Mouse (Mus musculus): ENCODE results near the gene Prkaa2. TPM values are rescaled to one million over a fixed set of nuclear protein-coding genes. Genes with fewer than 3 reads are reported as not detected.

Prkaa2 gene
- total RNA-seq, 2 experiments from 2014 or later: 16.6 to 18.0 TPM

GRCm38 (mm10) chr4:104992271-104992670, 117.4 kb downstream of the Prkaa2 start:
- no peak for DNase-seq (ENCODE audit: low spot score in 2 of 2)
- TF ChIP-seq CTCF (conservative IDR thresholded peaks at IDR 0.05): no peak
- no peak overlapping the region for H3K27ac ChIP-seq
- no peak overlapping the region for H3K4me3 ChIP-seq

DNA sequence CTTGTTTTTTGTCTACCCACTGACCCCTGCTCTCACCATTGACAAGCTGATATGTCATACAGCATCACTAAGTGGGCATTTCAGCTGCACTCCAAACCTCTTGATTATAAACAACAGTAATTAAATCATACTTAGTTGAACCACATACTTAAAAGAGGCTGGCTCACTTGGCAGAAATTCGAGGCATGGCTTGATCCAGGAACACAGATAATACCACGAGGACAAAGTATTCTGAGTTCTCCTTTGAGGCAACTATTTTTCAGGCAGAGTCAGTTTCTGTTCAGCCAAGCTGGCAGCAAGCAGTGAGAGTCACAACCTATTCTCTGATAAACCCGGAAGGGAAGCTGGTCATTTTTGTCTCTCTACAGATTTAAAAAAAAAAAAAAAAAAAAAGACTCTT, 119.0 kb downstream of the Prkaa2 start:
- no peak for TF ChIP-seq CTCF (conservative IDR thresholded peaks at IDR 0.05)
- Histone ChIP-seq H3K27ac (no peak overlapping the region), H3K4me3 (no peak overlapping the region)
- DNase-seq (ENCODE audit: low spot score in 2 of 2): no peak

DNA sequence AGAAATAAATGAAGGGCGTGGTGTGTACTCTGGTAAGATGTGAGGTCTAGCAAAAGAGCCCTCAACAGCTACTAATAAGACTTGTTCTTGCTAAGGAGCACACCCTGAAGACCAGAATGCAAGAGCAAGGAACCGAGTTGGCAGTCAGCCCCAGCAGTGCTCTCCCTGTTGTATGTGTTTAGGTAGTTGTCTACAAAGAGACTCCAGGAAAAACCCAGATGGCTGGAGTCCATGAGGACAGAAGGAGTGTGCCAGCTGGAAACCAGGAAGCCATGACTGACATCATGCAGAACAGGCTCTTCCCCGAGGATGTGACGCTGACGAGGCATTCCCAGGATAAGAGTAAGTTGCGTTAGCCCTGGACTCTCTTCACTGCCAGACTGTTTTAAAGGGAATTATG, 119.7 kb downstream of the Prkaa2 start:
- Histone ChIP-seq H3K27ac (no peak overlapping the region), H3K4me3 (no peak overlapping the region)
- peak; percentile 60 to 68 for DNase-seq (ENCODE audit: low spot score in 2 of 2)
- no peak for TF ChIP-seq CTCF (conservative IDR thresholded peaks at IDR 0.05)

DNA sequence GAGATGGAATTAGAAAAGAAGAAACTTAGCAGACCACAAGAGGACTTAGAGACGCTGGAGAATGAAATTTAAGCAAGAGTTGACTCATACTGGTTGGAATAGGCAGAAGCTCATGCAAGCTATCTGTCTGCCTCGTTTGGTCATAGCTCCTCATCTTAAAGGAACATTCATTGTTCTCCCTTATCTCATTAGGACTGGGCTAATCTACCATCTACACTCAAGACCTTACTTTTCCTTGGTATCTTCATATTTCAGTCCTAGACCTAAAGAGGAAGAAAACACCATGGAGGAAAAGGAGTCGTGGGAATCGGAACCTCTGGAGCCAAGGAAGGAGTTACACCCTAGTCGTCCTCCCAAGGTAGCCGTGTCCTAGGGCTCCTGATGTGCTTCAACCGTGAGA, 121.0 kb downstream of the Prkaa2 start:
- no peak for DNase-seq (ENCODE audit: low spot score in 2 of 2)
- no peak overlapping the region for H3K27ac ChIP-seq
- no peak overlapping the region for H3K4me3 ChIP-seq
- TF ChIP-seq CTCF (conservative IDR thresholded peaks at IDR 0.05): no peak

GRCm38 (mm10) chr4:104988102-104988501, 121.6 kb downstream of the Prkaa2 start:
- H3K27ac ChIP-seq: no peak overlapping the region
- DNase-seq (ENCODE audit: low spot score in 2 of 2): no peak
- no peak overlapping the region for H3K4me3 ChIP-seq
- TF ChIP-seq CTCF (conservative IDR thresholded peaks at IDR 0.05): no peak

DNA sequence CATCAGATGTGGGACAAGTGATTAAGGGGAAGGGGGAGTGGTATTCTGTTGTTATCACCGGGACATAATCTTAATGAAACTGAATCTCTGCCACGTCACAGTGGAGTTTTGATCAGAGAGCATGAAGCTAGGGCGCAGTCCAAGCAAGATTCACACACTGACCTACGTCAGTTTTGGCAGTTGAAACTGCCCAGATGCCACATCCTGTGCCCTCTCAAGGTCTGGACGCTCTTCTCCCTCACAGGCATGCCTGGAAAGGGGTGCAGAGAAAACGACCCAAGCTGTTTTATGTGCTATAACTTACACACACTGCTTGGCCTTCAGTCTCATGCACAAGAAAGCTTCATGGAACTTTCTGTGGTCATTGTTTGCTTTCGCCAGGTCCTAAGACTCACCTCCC, 122.1 kb downstream of the Prkaa2 start:
- no peak overlapping the region for H3K27ac ChIP-seq
- no peak for DNase-seq (ENCODE audit: low spot score in 2 of 2)
- no peak overlapping the region for H3K4me3 ChIP-seq
- no peak for TF ChIP-seq CTCF (conservative IDR thresholded peaks at IDR 0.05)

- no peak for DNase-seq (ENCODE audit: low spot score in 2 of 2)
- Histone ChIP-seq H3K4me3 (no peak overlapping the region), H3K27ac (no peak overlapping the region)
- TF ChIP-seq CTCF (conservative IDR thresholded peaks at IDR 0.05): no peak
These were observed 123.6 kb downstream of the Prkaa2 start for GRCm38 (mm10) chr4:104985960-104986632.

Other genes with a start within 250 kb of the Prkaa2 start
- not detected for gene C8a, start 233.5 kb downstream of the Prkaa2 start, total RNA-seq (2021)
- 1 to 10 TPM; 2.0 to 2.4 TPM for gene Fyb2, start 196.4 kb downstream of the Prkaa2 start, total RNA-seq (2021)
- gene Plpp3, start 47.5 kb upstream of the Prkaa2 start, total RNA-seq (2021): 100 to 1,000 TPM; 197 to 198 TPM